Mouse (Mus musculus) c-Kit-positive CD71-positive TER-119-positive erythroid progenitor cells, embryonic 14.5 days (primary cell): Measurements from ENCODE around the gene Dcn.

Experiments
- DNase-seq: peaks from one replicate; pipeline ENCODE4 v3.0.0-alpha.2; 2013; ENCODE audit warnings: low spot score

Gene Dcn

DNA sequence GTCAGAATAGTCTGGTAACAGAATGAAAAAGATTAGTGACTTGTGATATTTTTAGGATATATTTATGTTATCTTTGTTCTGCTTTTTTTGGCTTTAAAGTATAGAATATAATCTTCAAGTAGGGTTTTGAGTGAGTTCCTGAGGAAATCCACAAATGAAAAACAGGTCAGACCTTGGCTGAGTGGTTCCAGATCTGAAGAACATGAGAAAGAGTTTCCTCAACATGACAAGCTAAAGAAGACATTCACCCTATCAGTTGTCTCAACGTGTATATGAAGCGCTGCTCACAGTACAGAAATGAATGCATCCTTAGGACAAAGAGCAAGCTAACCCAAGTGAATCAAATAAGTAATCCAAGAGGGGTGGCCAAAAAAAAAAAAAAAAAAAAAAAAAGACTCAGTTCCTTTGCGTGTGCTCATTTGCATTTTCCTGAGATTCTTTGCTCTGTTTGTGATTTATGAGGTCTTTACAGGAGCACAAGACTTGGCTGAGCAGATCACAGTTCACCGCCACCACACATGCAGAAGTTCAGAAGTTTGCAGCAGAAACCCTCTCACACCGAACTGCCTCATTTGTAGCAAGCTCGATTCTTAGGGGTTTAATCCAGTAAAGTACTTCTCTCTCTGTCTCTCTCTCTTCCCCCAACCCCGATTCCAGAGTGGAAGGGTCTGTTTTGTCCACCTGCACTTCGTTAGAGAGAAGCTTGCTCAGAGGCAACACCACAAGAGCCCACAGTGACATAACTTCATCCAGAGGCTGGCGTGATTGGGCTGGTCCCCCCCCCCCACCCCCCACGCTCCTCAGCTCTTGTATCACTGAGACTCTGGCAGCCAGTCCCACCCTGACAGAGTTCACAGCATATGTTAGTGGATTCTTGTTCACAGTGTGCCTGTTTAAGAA is 85.8 kb downstream of the Dcn start, which contains the start of gene Lum:
Gene Lum (plus strand): TSS at position 172 of the 900 bp plus-strand sequence.
- DNase-seq, result no peak

DNA sequence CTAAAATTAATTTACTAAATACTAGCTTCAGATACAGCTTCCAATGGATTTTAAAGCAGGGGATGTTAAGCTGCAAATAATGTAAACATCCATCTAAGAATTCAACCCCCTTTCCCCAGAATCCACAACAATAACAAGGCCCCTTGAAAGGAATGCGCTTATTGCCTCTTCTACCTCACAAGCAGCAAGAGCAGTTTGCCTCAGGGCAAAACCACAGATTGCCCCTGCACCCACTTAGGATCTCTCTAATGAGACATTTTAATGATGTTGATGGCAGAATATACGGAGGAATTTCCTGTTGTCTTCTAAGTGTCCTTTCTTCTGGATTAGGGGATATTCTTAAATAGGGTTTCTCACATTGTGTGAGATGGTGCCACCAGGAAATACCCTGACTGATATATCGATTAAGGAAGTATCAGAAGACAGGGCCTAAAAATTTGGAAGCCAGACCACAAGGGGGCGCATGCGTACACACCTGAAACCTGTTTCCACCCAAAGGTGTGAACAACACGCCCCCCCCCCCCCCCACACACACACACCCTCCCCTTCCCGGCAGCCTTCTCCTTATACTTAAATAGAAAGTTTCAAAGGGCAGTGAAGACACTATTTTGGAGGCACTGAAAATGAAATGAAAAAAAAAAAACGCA is 88.2 kb downstream of the Dcn start:
- no peak for DNase-seq
